Mouse (Mus musculus): ENCODE results near the gene Zdbf2.
"Not testable (repeated sequence)": the region's sequence is repeated elsewhere in the genome, so short reads cannot be mapped to it uniquely, and the experiment has no call there.

The Zdbf2 gene

GRCm38 (mm10) chr1:63261041-63261590 is 11.9 kb upstream of the Zdbf2 start:
- ATAC-seq (ENCODE audit: insufficient number of reproducible peaks, low FRiP score, low TSS enrichment), result no peak

- no peak for ATAC-seq (ENCODE audit: insufficient number of reproducible peaks, low FRiP score, low TSS enrichment)
Observed at GRCm38 (mm10) chr1:63263671-63264070, 9.4 kb upstream of the Zdbf2 start.

GRCm38 (mm10) chr1:63265461-63265860 is 7.6 kb upstream of the Zdbf2 start:
- ATAC-seq (ENCODE audit: insufficient number of reproducible peaks, low FRiP score, low TSS enrichment), result no peak

GRCm38 (mm10) chr1:63266121-63266520 is 6.9 kb upstream of the Zdbf2 start:
- ATAC-seq (ENCODE audit: insufficient number of reproducible peaks, low FRiP score, low TSS enrichment), result no peak

GRCm38 (mm10) chr1:63266716-63267115 is 6.3 kb upstream of the Zdbf2 start:
- no peak for ATAC-seq (ENCODE audit: insufficient number of reproducible peaks, low FRiP score, low TSS enrichment)

GRCm38 (mm10) chr1:63272125-63272675 is 865 bp upstream of the Zdbf2 start:
- no peak for ATAC-seq (ENCODE audit: insufficient number of reproducible peaks, low FRiP score, low TSS enrichment)

GRCm38 (mm10) chr1:63273339-63273951 is 380 bp downstream of the Zdbf2 start:
- ATAC-seq (ENCODE audit: insufficient number of reproducible peaks, low FRiP score, low TSS enrichment), result peak; percentile 20; the same call in 1 of the 2 replicates

GRCm38 (mm10) chr1:63274046-63274730 is 1.1 kb downstream of the Zdbf2 start:
- no peak for ATAC-seq (ENCODE audit: insufficient number of reproducible peaks, low FRiP score, low TSS enrichment)

- no peak for ATAC-seq (ENCODE audit: insufficient number of reproducible peaks, low FRiP score, low TSS enrichment)
Observed at GRCm38 (mm10) chr1:63278106-63278505, 5.0 kb downstream of the Zdbf2 start.

- ATAC-seq (ENCODE audit: insufficient number of reproducible peaks, low FRiP score, low TSS enrichment), result no peak
Observed at GRCm38 (mm10) chr1:63293965-63294364, 20.9 kb downstream of the Zdbf2 start.

- ATAC-seq (ENCODE audit: insufficient number of reproducible peaks, low FRiP score, low TSS enrichment), result no peak
Observed at GRCm38 (mm10) chr1:63309661-63310060, 36.6 kb downstream of the Zdbf2 start.

- not testable (repeated sequence) for ATAC-seq (ENCODE audit: insufficient number of reproducible peaks, low FRiP score, low TSS enrichment)
Observed at GRCm38 (mm10) chr1:63323565-63324132, 50.6 kb downstream of the Zdbf2 start.

Measured in cerebellum, adult (tissue).